Mouse (Mus musculus) forebrain, embryonic 16.5 days (tissue): ENCODE measurements around the gene Spred1. TPM values are rescaled to one million over a fixed set of nuclear protein-coding genes. Genes with fewer than 3 reads are reported as not detected.

Source experiments
- ATAC-seq: fragments of 200-750 bp; cut with Nextera tagmentation; 2 replicates; pipeline ENCODE4 v1.8.0; 2017; ENCODE audit warnings: mild to moderate bottlenecking, moderate library complexity
- H3K27ac ChIP-seq: fragments of 300-500 bp; sonication (generic); 2 replicates; pipeline ENCODE4 v1.5.1; 2014; ENCODE audit warnings: low read length, control low read depth
- H3K27me3 ChIP-seq: fragments of 300-500 bp; sonication (generic); replicated peaks from 2 replicates; pipeline ENCODE4 v1.6.1; 2014; ENCODE audit warnings: low read length; ENCODE audit not compliant: control insufficient read depth, insufficient read depth
- H3K36me3 ChIP-seq: fragments of 300-500 bp; sonication (generic); 2 replicates; pipeline ENCODE4 v1.6.1; 2014; ENCODE audit not compliant: control insufficient read depth, insufficient read depth
- H3K4me1 ChIP-seq: fragments of 300-500 bp; sonication (generic); replicated peaks from 2 replicates; pipeline ENCODE4 v1.6.1; 2014; ENCODE audit warnings: low read length; ENCODE audit not compliant: control insufficient read depth, insufficient read depth
- H3K4me2 ChIP-seq: fragments of 300-500 bp; sonication (generic); 2 replicates; pipeline ENCODE4 v1.6.1; 2014; ENCODE audit warnings: mild to moderate bottlenecking, low read length, control low read depth
- H3K4me3 ChIP-seq: fragments of 300-500 bp; sonication (generic); replicated peaks from 2 replicates; pipeline ENCODE4 v1.5.1; 2014; ENCODE audit warnings: mild to moderate bottlenecking, low read length, control low read depth
- H3K9ac ChIP-seq: fragments of 300-500 bp; sonication (generic); replicated peaks from 2 replicates; pipeline ENCODE4 v1.6.1; 2014; ENCODE audit warnings: low read depth, low read length, control low read depth
- H3K9me3 ChIP-seq: fragments of 300-500 bp; sonication (generic); 2 replicates; pipeline ENCODE4 v1.6.1; 2016; ENCODE audit warnings: low read length; ENCODE audit not compliant: control insufficient read depth
- WGBS: fragments of 180-500 bp; shearing (Covaris S2); extraction: QIAGEN DNeasy Blood & Tissue Kit; methylation state at CpG from one replicate; pipeline ENCODE4 v1.1.7; 2014; 5-methylcytosine and 5-hydroxymethylcytosine counted together
- microRNA counts: library from miRNA; unstranded; fragments of <30 nt; microRNA quantifications from one replicate; lab custom pipeline; 2016
- microRNA-seq: library from miRNA; unstranded; fragments of <30 nt; microRNA quantifications from one replicate; pipeline ENCODE4, GENCODE M21; 2017
- polyA plus RNA-seq: library from polyadenylated mRNA; unstranded; fragments of >200 nt; fragmentation: Nextera tagmentation; extraction: Ambion mirVana; gene quantifications from 2 replicates; pipeline ENCODE4 v1.2.1, GENCODE M21; 2015

Gene Spred1
- polyA plus RNA-seq, 1 experiment from 2014 or later, result 8.2 TPM

DNA sequence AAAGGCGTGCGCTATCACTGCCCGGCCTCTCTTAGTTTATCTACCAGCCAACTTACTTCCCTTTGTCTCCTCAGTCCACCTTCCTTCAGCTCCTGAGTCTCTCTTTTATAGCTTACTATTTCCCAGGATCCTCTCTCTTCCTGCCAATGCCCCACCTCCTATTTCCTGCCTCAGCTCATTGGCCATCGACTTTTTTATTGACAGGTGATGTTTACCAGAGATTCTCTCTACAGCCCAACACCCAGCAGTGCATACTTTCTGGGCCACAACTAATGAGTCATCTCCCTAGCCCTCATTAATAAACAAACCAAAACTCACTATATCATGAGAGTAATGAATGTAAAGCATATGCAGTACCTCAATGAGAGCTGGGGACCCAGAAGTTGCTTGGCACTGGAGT is 98.4 kb downstream of the Spred1 start:
- 96% methylated on average over 4 of the region's 4 CpGs for WGBS

DNA sequence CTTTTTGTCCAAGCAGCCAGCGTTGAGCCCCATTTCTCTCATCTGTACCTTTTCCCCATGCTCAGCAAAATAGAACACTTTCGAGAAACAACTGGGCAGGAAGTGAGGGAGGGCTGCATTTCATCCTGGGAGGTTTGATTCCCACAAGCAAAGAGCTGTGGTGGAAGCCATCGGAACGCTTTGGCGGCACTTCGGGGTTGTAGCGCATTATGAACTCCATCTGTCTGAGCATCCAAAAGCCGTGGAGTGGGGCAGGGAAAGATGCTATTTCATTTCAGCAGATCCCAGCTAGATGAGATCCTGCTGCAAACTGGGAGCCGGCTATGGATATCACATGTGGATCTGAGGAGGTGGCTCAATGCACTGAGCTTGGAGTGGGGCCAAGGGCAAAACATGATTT is 101.5 kb downstream of the Spred1 start:
- Histone ChIP-seq H3K4me2 (no peak overlapping the region), H3K9ac (no peak overlapping the region), H3K4me3 (no peak overlapping the region), H3K27ac (no peak overlapping the region), H3K27me3 (no peaks in the 10 kb centered on the region), H3K9me3 (no peaks in the 10 kb centered on the region), H3K36me3 (no peaks in the 10 kb centered on the region), H3K4me1 (peaks cover 3% of the 10 kb centered on the region; the same call in 1 of the 2 replicates)
- no peak for ATAC-seq
- WGBS, result 87% methylated on average over 9 of the region's 9 CpGs

More for the DNA sequence above, 98.4 kb downstream of the Spred1 start:
- Histone ChIP-seq H3K4me1 (peaks cover 3% of the 10 kb centered on the region; the same call in 1 of the 2 replicates), H3K36me3 (no peaks in the 10 kb centered on the region), H3K4me3 (no peak overlapping the region), H3K27me3 (no peaks in the 10 kb centered on the region), H3K9me3 (no peaks in the 10 kb centered on the region), H3K9ac (no peak overlapping the region), H3K4me2 (no peak overlapping the region), H3K27ac (no peak overlapping the region)
- no peak for ATAC-seq

DNA sequence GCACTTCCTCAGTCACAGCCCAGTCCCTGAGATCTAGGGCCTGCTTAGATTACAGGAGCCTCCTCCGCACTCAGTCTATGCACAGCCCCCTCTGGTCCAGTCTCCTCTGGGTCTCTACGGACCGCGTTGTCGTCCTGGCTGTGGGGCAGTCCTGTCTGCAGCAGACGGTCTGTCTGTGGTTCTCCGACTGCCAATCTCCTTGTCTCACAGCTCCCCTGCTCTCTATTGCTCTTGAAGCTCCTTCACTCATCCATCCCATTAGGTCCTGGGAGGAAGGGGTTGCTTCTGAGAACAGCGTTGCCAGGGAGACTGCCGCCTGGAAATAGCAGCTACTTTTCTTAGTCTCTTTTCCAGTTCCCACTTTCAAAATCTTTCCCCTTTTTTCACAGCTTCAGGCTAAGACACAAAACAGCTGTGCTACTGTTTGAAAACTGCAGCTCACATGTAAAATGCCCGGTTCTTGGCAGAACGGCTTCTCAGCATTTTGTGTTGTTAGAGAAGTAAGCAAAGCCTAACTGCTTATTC is 107.5 kb downstream of the Spred1 start:
- 34% methylated on average over 11 of the region's 11 CpGs for WGBS
- peak; percentile 84 for ATAC-seq
- Histone ChIP-seq H3K9me3 (no peaks in the 10 kb centered on the region), H3K27ac (peak overlapping the region; percentile 74), H3K4me2 (no peak overlapping the region; the same call in 1 of the 2 replicates), H3K4me3 (no peak overlapping the region), H3K4me1 (peaks cover 8% of the 10 kb centered on the region; the same call in 1 of the 2 replicates), H3K27me3 (no peaks in the 10 kb centered on the region), H3K9ac (no peak overlapping the region; the same call in 1 of the 2 replicates), H3K36me3 (no peaks in the 10 kb centered on the region)

DNA sequence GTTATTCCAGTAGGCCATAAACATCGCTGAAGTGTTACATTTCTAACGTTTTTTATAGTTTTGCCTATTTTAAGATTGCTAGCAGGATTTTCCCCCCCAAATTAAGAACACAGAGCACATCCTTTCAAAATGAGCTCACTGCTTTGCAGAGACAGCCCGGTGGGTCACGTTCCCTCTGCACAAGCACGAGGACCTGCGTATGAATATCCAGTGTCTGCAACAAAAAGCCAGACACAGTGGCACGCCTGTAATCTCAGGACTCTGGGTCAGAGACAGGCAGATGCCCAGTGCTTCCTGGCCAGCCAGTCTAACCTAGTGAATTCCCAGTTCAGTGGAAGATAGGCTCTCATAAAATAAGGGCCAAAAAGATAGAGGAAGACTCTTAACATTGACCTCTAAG is 109.1 kb downstream of the Spred1 start:
- no peak overlapping the region for H3K4me2 ChIP-seq
- no peaks in the 10 kb centered on the region for H3K27me3 ChIP-seq
- H3K4me3 ChIP-seq, result no peak overlapping the region
- peaks cover 8% of the 10 kb centered on the region; the same call in 1 of the 2 replicates for H3K4me1 ChIP-seq
- H3K36me3 ChIP-seq, result no peaks in the 10 kb centered on the region
- 83% methylated on average over 7 of the region's 7 CpGs for WGBS
- H3K27ac ChIP-seq, result no peak overlapping the region
- ATAC-seq, result no peak
- H3K9me3 ChIP-seq, result no peaks in the 10 kb centered on the region
- H3K9ac ChIP-seq, result no peak overlapping the region

DNA sequence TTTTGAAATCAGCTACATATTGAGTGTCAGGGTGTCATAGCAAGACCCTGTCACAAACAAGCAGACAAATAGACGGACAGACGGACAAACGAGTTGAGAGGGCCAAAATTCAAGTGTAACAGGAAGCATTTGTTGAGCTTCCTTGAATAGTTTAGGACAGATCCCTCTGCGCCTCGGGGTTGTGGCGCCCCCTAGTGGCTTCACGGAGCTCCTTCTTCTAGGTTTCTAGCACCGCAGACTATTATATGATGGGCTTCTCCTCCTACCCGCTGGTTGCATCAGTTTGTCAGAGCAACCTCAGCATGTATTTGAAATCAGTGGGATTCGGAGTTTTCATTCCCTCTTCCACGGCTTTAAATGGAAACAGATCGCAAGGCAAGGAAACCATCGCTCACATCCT is 110.1 kb downstream of the Spred1 start:
- H3K4me3 ChIP-seq, result no peak overlapping the region
- no peaks in the 10 kb centered on the region for H3K27me3 ChIP-seq
- 9% methylated on average over 13 of the region's 13 CpGs for WGBS
- no peaks in the 10 kb centered on the region for H3K36me3 ChIP-seq
- peaks cover 8% of the 10 kb centered on the region; the same call in 1 of the 2 replicates for H3K4me1 ChIP-seq
- no peak overlapping the region for H3K9ac ChIP-seq
- ATAC-seq, result peak; percentile 79
- no peak overlapping the region for H3K27ac ChIP-seq
- no peak overlapping the region for H3K4me2 ChIP-seq
- H3K9me3 ChIP-seq, result no peaks in the 10 kb centered on the region

MicroRNAs encoded within 50 kb of the gene (microRNA counts, 519-probe panel; counts per million panel counts)
- microRNA mmu-miR-674 (lab: Ali Mortazavi, UCI), result 2,618 counts per million, percentile 65 among the panel's probes with 10 or more counts

Small RNA genes lying within 50 kb of the gene (microRNA-seq; reads per million reads assigned to microRNA genes)
- gene Mir674, result 721 reads per million, percentile 77 among the genes with 10 or more reads in this experiment

Other genes starting within 250 kb of the Spred1 start
- gene Tmco5, start 242.7 kb upstream of the Spred1 start, polyA plus RNA-seq, result not detected in 2 replicates
- gene Fam98b, start 128.4 kb downstream of the Spred1 start, polyA plus RNA-seq, result 11.0 and 14.7 TPM in 2 replicates
- gene Rasgrp1, start 221.6 kb downstream of the Spred1 start, polyA plus RNA-seq, result 4.6 and 8.8 TPM in 2 replicates